Mouse (Mus musculus) midbrain, embryonic 10.5 days (tissue): Measurements from ENCODE around the gene Vmn2r13. TPM values are rescaled to one million over a fixed set of nuclear protein-coding genes. Genes with fewer than 3 reads are reported as not detected.
"Not testable (repeated sequence)": the region's sequence is repeated elsewhere in the genome, so short reads cannot be mapped to it uniquely, and the experiment has no call there.

Experiments used
- DNase-seq: peaks from one replicate; pipeline ENCODE4 v3.0.0-alpha.2; 2017; ENCODE audit warnings: low spot score
- H3K27ac ChIP-seq: fragments of 300-500 bp; sonication (generic); replicated peaks from 2 replicates; pipeline ENCODE4 v1.5.1; 2016; ENCODE audit warnings: mild to moderate bottlenecking
- H3K27me3 ChIP-seq: fragments of 300-500 bp; sonication (generic); 2 replicates; pipeline ENCODE4 v1.6.1; 2016; ENCODE audit warnings: low read depth, mild to moderate bottlenecking; ENCODE audit not compliant: poor library complexity, severe bottlenecking
- H3K36me3 ChIP-seq: fragments of 300-500 bp; sonication (generic); 2 replicates; pipeline ENCODE4 v1.6.1; 2016; ENCODE audit warnings: mild to moderate bottlenecking, moderate library complexity
- H3K4me1 ChIP-seq: fragments of 300-500 bp; sonication (generic); 2 replicates; pipeline ENCODE4 v1.6.1; 2016
- H3K4me3 ChIP-seq: fragments of 300-500 bp; sonication (generic); 2 replicates; pipeline ENCODE4 v1.5.1; 2016; ENCODE audit warnings: mild to moderate bottlenecking, moderate library complexity
- H3K9me3 ChIP-seq: fragments of 300-500 bp; sonication (generic); replicated peaks from 2 replicates; pipeline ENCODE4 v1.6.1; 2016; ENCODE audit warnings: mild to moderate bottlenecking
- WGBS: fragments of 180-500 bp; shearing (Covaris S2); methylation state at CpG from one replicate; pipeline ENCODE4 v1.1.7; 2016; 5-methylcytosine and 5-hydroxymethylcytosine counted together
- polyA plus RNA-seq: library from polyadenylated mRNA; unstranded; fragments of >200 nt; fragmentation: Nextera tagmentation; extraction: Ambion mirVana; gene quantifications from 2 replicates; pipeline ENCODE4 v1.2.1, GENCODE M21; 2016

The Vmn2r13 gene
- polyA plus RNA-seq: not detected in 2 replicates

DNA sequence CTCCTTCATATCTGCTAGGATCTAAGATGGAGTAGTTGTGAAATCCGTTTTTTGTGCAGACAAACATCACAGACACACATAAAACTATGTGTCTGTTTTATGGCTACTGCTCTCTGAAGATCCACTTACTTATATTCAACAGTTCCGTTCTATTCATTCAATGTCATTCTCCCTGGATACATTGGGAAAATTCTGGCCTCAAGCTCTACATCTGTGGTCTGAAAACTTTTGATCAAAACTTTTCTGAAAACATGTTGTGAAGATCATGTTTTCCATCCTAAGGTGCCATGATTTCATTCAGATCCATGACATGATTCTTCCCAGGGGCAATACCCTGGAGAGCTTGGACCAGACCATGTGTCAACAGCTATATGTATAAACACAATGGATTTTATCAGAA, at the start of gene Vmn2r13:
TSS of gene Vmn2r13 (minus strand) at position 101 of the 400 bp plus-strand sequence.
- 57% methylated on average over 2 of the region's 2 CpGs for WGBS
- not testable (repeated sequence) for H3K4me3 ChIP-seq, H3K27ac ChIP-seq, H3K36me3 ChIP-seq, H3K27me3 ChIP-seq, DNase-seq, H3K4me1 ChIP-seq
- H3K9me3 ChIP-seq: peaks cover 29% of the 10 kb centered on the region

DNA sequence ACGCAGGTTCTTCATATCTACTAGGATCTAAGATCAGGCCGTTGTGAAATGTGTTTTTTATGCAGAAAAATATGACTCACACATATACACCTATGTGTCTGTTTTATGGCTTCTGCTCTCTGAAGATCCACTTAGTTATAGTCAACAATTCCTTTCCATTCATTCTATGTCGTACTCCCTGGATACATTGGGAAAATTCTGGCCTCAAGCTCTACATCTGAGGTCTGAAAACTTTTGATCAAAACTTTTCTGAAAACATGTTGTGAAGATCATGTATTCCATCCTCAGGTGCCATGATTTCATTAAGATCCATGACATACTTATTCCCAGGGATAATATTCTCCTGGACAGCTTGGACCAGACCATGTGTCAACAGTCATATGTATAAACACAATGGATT, 32.6 kb upstream of the Vmn2r13 start, which contains the start of gene Vmn2r14:
TSS of gene Vmn2r14 (minus strand) at position 101 of the 400 bp plus-strand sequence.
- DNase-seq: no peak
- peaks cover 29% of the 10 kb centered on the region for H3K9me3 ChIP-seq
- no peaks in the 10 kb centered on the region for H3K27me3 ChIP-seq
- no peaks in the 10 kb centered on the region for H3K36me3 ChIP-seq
- no peak within 1 kb of the TSS for H3K4me3 ChIP-seq
- no peaks in the 10 kb centered on the region for H3K4me1 ChIP-seq
- no peak within 1 kb of the TSS for H3K27ac ChIP-seq
- WGBS: 79% methylated on average over 3 of the region's 3 CpGs

DNA sequence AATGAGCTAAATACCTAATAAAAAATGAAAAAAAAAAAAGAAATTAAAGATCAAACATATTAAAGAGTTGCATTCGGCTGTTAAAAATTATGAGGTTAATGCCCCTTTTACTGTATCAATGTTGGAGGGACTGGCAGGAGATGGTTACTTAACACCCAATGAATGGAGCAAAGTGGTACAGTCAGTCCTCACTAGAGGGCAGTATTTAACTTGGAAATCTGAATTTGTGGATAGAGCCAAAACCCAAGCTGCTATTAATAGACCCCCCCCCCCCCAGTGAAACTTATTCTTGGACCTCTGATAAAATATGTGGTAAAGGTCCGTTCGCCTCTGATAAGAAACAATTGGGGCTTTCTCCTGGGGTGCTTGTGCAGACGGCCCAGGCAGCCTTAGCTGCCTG, 25.1 kb downstream of the Vmn2r13 start:
- H3K9me3 ChIP-seq: peaks cover 41% of the 10 kb centered on the region
- not testable (repeated sequence) for H3K36me3 ChIP-seq, H3K4me3 ChIP-seq, H3K27me3 ChIP-seq, DNase-seq, H3K27ac ChIP-seq, H3K4me1 ChIP-seq
- 83% methylated on average over 4 of the region's 4 CpGs for WGBS

DNA sequence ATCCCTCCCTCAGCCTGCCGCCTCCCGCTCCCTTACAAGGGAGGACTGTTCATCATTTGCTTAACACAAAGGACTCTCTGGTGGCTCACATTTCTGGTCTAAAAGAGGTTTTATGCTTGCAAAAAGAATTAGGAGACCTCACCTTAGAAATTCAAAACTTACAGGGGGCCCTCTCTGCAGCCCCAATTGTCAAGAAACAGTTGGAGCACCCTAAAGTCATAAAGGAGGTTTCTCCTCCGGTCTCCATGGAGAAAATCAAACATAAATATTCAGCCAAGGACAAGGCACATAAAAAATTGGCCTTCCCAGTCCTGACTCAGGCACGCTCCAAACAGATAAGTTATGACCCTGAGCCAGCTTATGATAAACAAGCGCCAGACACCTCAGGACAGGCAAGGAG, 31.9 kb downstream of the Vmn2r13 start:
- no peaks in the 10 kb centered on the region for H3K4me1 ChIP-seq
- H3K27me3 ChIP-seq: no peaks in the 10 kb centered on the region
- H3K36me3 ChIP-seq: no peaks in the 10 kb centered on the region
- no peak overlapping the region for H3K27ac ChIP-seq
- WGBS: 89% methylated on average over 5 of the region's 5 CpGs
- no peak overlapping the region for H3K4me3 ChIP-seq
- H3K9me3 ChIP-seq: peaks cover 20% of the 10 kb centered on the region
- no peak for DNase-seq

DNA sequence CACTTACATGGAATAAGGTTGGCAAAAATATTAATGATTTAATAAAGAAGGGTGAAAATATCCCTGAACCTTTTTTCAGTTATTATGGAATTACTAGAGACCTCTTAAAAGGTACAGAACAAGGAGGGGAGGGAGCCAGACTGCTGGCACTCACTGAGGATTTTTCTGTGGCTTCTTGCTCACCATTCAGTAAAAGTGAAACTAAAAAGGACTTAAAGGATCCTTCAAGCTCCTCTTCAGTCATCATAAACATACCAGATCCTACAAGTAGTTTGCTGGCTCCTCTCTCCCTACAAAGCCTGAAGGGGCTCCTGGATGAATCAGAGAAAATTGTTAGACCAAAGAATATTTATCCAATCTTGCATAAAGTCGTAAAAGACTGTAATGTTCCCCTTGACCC, 32.4 kb downstream of the Vmn2r13 start:
- DNase-seq, H3K36me3 ChIP-seq, H3K4me1 ChIP-seq, H3K4me3 ChIP-seq, H3K27ac ChIP-seq, H3K27me3 ChIP-seq: not testable (repeated sequence)
- WGBS: 71% methylated on average over 1 of the region's 1 CpGs
- H3K9me3 ChIP-seq: peaks cover 20% of the 10 kb centered on the region

DNA sequence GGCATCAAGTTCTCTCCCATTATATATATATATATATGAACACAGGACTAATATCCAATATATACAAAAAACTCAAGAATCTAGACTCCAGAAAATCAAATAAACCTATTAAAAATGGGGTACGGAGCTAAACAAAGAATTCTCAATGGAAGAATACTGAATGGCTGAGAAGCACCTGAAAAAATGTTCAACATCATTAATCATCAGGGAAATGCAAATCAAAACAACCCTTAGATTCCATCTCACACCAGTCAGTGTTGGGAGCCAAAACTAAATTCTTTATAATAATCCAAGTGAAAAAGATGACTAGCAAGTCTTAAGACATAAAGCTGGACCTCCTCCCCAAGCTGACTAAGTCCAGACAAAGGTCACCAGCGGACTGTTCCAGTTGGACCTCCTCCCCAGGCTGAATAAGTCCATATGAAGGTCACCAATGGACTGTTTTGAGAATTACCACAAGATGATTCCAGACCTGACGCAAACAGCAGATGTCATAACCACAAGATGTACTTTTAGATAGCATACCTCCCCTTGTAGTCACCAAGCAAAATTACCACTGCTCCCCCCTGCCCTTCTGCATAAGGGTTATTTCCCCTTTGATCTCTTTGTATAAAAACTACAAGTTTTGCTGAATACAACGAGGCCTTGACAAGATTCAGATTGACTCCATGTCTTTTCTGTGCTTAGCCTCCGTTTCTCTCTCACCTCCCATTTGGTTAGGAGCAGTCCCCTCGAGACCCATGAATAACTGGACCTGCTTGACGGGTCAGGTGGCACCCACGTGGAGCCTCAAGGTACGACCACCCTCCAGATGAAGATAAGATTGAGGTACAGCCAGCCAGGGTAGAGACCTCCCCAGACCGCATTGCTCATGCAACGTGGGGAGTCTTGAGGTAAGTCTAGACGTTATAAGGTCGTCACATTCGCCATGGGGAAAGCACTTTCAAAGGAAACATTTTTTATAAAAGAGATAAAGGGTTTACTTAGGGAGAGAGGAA, 33.2 kb downstream of the Vmn2r13 start:
- not testable (repeated sequence) for H3K4me3 ChIP-seq, H3K4me1 ChIP-seq, H3K36me3 ChIP-seq, H3K27me3 ChIP-seq, H3K27ac ChIP-seq, DNase-seq
- WGBS: 82% methylated on average over 14 of the region's 14 CpGs
- peaks cover 28% of the 10 kb centered on the region for H3K9me3 ChIP-seq

DNA sequence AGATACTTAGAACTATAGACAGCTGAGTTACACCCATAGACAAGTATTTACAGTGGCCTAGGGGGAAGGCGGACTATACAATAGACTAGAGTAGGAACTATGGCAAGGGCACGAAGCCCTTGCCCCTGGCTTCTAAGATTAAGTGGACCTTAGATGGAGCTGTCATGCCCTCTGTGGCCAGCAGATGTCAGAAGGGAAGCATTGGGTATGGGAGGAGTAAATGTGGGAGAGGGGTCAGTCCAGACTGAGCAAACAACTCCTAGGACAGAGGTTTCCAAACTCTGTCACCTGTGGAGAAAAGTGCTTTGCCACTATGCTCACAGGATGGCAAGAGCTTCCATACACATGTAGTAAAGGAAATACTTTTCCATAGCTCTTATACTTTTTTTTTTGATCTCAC, 52.5 kb downstream of the Vmn2r13 start:
- Histone ChIP-seq H3K27ac (no peak overlapping the region), H3K36me3 (no peaks in the 10 kb centered on the region), H3K27me3 (no peaks in the 10 kb centered on the region), H3K4me3 (no peak overlapping the region), H3K9me3 (peaks cover 55% of the 10 kb centered on the region), H3K4me1 (no peaks in the 10 kb centered on the region)
- no peak for DNase-seq
- WGBS: 83% methylated on average over 2 of the region's 2 CpGs

DNA sequence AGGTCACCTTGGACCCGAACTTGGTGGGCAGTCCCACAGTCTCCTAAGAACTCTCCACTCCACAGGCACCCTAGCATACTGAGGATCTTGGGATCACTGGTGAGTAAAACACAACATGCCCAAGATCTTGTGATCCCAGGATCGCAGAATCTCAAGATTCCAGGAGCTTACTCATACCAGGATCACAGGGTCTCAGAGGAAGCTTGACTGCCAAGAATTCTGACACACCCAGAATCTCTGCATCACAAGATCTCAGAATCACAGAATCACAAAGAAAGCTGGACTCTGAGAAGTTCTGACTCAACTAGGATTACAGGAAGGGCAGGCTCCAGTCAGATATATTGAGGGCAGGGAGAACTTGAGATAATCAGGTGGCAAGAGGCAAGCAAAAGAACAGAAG, 55.3 kb downstream of the Vmn2r13 start:
- no peaks in the 10 kb centered on the region for H3K36me3 ChIP-seq
- no peak overlapping the region for H3K27ac ChIP-seq
- no peaks in the 10 kb centered on the region for H3K4me1 ChIP-seq
- 79% methylated on average over 2 of the region's 2 CpGs for WGBS
- H3K9me3 ChIP-seq: peaks cover 57% of the 10 kb centered on the region
- DNase-seq: no peak
- H3K27me3 ChIP-seq: no peaks in the 10 kb centered on the region
- no peak overlapping the region for H3K4me3 ChIP-seq

Other genes with a start within 250 kb of the Vmn2r13 start
- gene Vmn2r10, start 185.7 kb downstream of the Vmn2r13 start, polyA plus RNA-seq: not detected in 2 replicates
- not detected in 2 replicates for gene Vmn2r11, start 132.6 kb downstream of the Vmn2r13 start, polyA plus RNA-seq
- not detected in 2 replicates for gene Vmn2r12, start 94.2 kb downstream of the Vmn2r13 start, polyA plus RNA-seq
- not detected in 2 replicates for gene Vmn2r14, start 32.5 kb upstream of the Vmn2r13 start, polyA plus RNA-seq
- gene Vmn2r15, start 105.4 kb upstream of the Vmn2r13 start, polyA plus RNA-seq: not detected in 2 replicates
- gene Vmn2r16, start 138.0 kb upstream of the Vmn2r13 start, polyA plus RNA-seq: not detected in 2 replicates
- gene Vmn2r17, start 227.5 kb upstream of the Vmn2r13 start, polyA plus RNA-seq: not detected in 2 replicates